Mouse (Mus musculus) adrenal gland, adult (tissue): Measurements from ENCODE around the gene Dennd4a.

Experiments
- DNase-seq, 2 experiments: peaks; one replicate each; pipeline ENCODE4 v3.0.0; 2022 to 2023; ENCODE audit warnings: low spot score in 1 of 2; ENCODE audit not compliant: inconsistent age in 2 of 2

The Dennd4a gene

DNA sequence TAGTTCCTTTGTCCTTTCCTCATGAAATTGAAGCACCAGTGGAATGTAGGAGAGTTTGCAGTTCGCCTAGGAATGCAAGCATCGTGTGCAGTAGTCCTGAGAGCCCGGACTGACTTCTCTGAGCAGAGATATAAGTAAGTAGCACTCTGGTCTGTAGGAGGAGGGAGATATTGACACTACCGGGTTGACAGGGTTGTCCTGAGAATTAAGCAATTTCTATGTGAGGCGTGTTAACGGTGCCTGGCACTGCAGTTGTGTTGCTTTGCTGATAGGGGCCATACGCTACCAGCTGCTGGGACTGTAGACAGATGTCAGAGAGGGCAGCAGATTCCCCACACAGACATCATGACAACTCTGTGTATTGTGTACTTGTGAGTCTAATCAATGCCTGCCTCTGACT is 142.1 kb downstream of the Dennd4a start:
- no peak for DNase-seq

- DNase-seq: peak; percentile 18 to 79
These were observed 145.2 kb downstream of the Dennd4a start for GRCm38 (mm10) chr9:64956337-64956736.

- DNase-seq: no peak
These were observed 146.1 kb downstream of the Dennd4a start for GRCm38 (mm10) chr9:64957276-64957675.

- peak; percentile 95 to 99 for DNase-seq
These were observed 149.2 kb downstream of the Dennd4a start, which contains the start of gene Ints14 for GRCm38 (mm10) chr9:64960117-64960977. Ints14 (plus strand) TSS chr9:64960905.

- no peak for DNase-seq
These were observed 149.8 kb downstream of the Dennd4a start for GRCm38 (mm10) chr9:64960978-64961320.
